Mouse (Mus musculus): Measurements from ENCODE around the gene Myo10. TPM values are rescaled to one million over a fixed set of nuclear protein-coding genes. Genes with fewer than 3 reads are reported as not detected.

Gene Myo10
- polyA plus RNA-seq, 1 experiment from 2014 or later = 5.9 TPM

DNA sequence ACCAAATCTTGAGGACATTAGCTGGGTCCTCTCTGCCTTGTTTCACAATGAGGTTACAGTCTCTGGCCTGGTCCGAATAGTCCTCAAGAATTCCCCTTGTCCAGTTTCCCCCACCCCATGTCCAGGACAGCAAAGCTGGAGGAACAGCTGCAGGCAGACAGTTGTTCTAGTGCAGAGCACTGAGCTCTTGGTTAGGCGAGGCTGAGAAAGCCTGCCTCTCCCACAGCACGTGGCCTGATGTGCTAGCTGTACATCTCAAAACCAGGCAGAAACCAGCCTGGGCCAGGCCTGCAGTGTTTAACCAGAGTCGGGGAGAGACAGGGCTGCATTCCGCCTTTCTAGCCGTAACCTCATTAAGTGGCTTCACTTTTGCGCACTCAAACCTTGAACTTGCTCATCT lies 4.7 kb downstream of the Myo10 start:
- 75% methylated on average over 7 of the region's 7 CpGs for WGBS (ENCODE audit: insufficient replicate concordance)
- Histone ChIP-seq H3K27me3 (ENCODE audit: insufficient read depth, low read length) (0 out of 2 replicates have a peak, but pooled peaks cover 2% of the 10 kb centered on the region), H3K9me3 (ENCODE audit: low read length) (no peaks in the 10 kb centered on the region), H3K4me2 (ENCODE audit: low read depth, low read length) (no peak overlapping the region), H3K4me1 (ENCODE audit: insufficient read depth) (peaks cover 11% of the 10 kb centered on the region), H3K36me3 (replicated peaks; ENCODE audit: insufficient read depth, low read length) (no peaks in the 10 kb centered on the region), H3K9ac (replicated peaks) (no peak overlapping the region), H3K4me3 (ENCODE audit: low read depth, low read length) (no peak overlapping the region), H3K27ac (ENCODE audit: low read depth) (no peak overlapping the region)
- no peak for DNase-seq
- TF ChIP-seq CTCF (IDR thresholded peaks at IDR 0.05; ENCODE audit: low read depth) = no peak
- TF ChIP-seq EP300 (IDR thresholded peaks at IDR 0.05; ENCODE audit: low read depth) = no peak
- ATAC-seq = no peak

DNA sequence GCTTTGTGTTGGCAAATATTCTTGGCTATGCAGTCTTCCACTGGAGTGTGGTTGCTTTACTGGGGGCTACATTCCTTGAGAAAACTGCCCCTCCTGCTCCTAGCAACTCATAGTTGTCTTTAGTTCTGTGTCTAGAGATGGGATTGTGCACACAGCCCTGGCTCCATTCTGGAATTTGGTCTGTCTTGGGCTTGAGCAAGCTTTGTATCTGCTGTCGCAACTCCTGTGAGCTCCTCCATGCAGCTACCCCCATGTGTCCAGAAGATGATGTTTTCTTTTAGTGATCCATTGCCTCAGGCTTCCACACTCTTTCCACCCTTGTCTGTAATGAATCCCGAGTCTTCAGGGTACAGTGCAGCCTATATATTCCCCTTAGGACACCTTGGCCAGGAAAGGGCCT lies 5.9 kb downstream of the Myo10 start:
- Histone ChIP-seq H3K4me3 (ENCODE audit: low read depth, low read length) (no peak overlapping the region), H3K4me2 (ENCODE audit: low read depth, low read length) (no peak overlapping the region), H3K9ac (replicated peaks) (no peak overlapping the region), H3K36me3 (replicated peaks; ENCODE audit: insufficient read depth, low read length) (no peaks in the 10 kb centered on the region), H3K9me3 (ENCODE audit: low read length) (no peaks in the 10 kb centered on the region), H3K4me1 (ENCODE audit: insufficient read depth) (peaks cover 22% of the 10 kb centered on the region), H3K27me3 (ENCODE audit: insufficient read depth, low read length) (no peaks in the 10 kb centered on the region), H3K27ac (ENCODE audit: low read depth) (no peak overlapping the region; the same call in 1 of the 2 replicates)
- TF ChIP-seq EP300 (IDR thresholded peaks at IDR 0.05; ENCODE audit: low read depth) = no peak
- no peak for TF ChIP-seq CTCF (IDR thresholded peaks at IDR 0.05; ENCODE audit: low read depth)
- DNase-seq (no peak), ATAC-seq (no peak)
- WGBS (ENCODE audit: insufficient replicate concordance) = 66% methylated on average over 2 of the region's 2 CpGs

DNA sequence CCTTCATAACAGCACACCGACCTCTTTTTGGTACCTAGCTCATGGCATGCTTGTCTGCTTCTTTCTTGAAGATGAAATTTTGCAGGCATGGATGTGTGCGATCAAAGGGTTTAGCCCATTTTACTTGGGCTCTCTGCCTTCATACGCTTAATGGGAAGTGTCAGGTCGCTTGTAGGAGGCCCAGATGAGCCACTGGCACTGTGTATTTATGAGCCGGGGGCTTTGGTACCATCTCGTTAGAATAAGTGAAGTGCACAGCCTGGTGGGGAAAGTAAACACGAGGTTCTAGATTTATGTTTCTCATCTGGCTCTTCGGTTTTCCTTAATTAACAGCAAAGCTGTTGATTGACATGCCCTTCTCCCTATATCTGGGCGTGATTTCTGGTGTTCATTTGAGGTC lies 8.4 kb downstream of the Myo10 start:
- Histone ChIP-seq H3K36me3 (replicated peaks; ENCODE audit: insufficient read depth, low read length) (no peaks in the 10 kb centered on the region), H3K4me1 (ENCODE audit: insufficient read depth) (peaks cover 31% of the 10 kb centered on the region), H3K9ac (replicated peaks) (no peak overlapping the region), H3K27ac (ENCODE audit: low read depth) (no peak overlapping the region), H3K4me2 (ENCODE audit: low read depth, low read length) (no peak overlapping the region), H3K27me3 (ENCODE audit: insufficient read depth, low read length) (no peaks in the 10 kb centered on the region), H3K4me3 (ENCODE audit: low read depth, low read length) (no peak overlapping the region), H3K9me3 (ENCODE audit: low read length) (no peaks in the 10 kb centered on the region)
- 72% methylated on average over 9 of the region's 9 CpGs for WGBS (ENCODE audit: insufficient replicate concordance)
- no peak for TF ChIP-seq CTCF (IDR thresholded peaks at IDR 0.05; ENCODE audit: low read depth)
- ATAC-seq (no peak), DNase-seq (no peak)

DNA sequence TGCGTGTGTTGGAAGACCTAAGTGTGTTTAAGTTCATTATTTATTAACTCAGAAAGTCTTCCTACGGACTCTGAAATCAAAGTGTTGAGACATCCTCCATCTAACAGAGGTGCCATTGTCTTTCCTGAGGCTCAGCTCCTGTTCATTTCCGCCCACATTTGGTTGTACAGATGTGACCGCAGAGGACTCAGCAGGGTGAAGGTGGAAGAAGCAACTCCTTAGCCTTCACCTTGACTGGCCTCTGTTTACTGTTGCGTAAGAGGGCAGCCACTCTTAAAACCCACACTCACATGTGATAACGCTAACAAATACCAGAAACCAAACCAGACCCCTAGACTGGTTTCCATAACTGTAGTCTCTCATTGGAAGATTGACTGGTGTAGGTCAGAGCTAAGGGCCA lies 9.0 kb downstream of the Myo10 start:
- no peak for TF ChIP-seq EP300 (IDR thresholded peaks at IDR 0.05; ENCODE audit: low read depth)
- no peak for TF ChIP-seq CTCF (IDR thresholded peaks at IDR 0.05; ENCODE audit: low read depth)
- 76% methylated on average over 6 of the region's 6 CpGs for WGBS (ENCODE audit: insufficient replicate concordance)
- no peaks in the 10 kb centered on the region for H3K9me3 ChIP-seq (ENCODE audit: low read length)
- no peak overlapping the region for H3K9ac ChIP-seq (replicated peaks)
- DNase-seq (no peak), ATAC-seq (no peak)
- peak overlapping the region; percentile 77 for H3K27ac ChIP-seq (ENCODE audit: low read depth)
- H3K4me2 ChIP-seq (ENCODE audit: low read depth, low read length) = no peak overlapping the region
- no peaks in the 10 kb centered on the region for H3K36me3 ChIP-seq (replicated peaks; ENCODE audit: insufficient read depth, low read length)
- H3K4me1 ChIP-seq (ENCODE audit: insufficient read depth) = peaks cover 31% of the 10 kb centered on the region
- no peaks in the 10 kb centered on the region for H3K27me3 ChIP-seq (ENCODE audit: insufficient read depth, low read length)
- H3K4me3 ChIP-seq (ENCODE audit: low read depth, low read length) = no peak overlapping the region

DNA sequence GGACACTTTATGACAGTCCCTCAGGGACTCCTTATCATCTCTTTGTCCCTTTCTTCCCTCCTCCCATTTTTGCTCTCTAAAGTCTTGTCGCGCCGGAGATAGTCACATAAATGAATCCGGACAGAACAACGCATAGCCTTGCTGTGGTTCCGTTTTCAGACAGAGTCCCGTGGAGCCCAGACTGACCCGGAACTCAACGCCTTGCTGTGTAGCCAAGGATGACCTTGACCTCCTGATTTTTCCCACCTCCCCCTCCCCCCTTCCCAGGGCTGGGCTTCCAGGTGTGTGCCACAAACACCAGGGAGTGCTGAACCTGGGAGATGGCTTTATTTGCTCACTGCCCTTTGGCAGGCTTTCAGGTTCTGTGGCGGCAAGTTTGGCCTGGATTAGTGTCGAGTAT lies 10.6 kb downstream of the Myo10 start:
- WGBS (ENCODE audit: insufficient replicate concordance) = 63% methylated on average over 11 of the region's 11 CpGs
- Histone ChIP-seq H3K9ac (replicated peaks) (no peak overlapping the region), H3K4me2 (ENCODE audit: low read depth, low read length) (peak overlapping the region; percentile 35)

DNA sequence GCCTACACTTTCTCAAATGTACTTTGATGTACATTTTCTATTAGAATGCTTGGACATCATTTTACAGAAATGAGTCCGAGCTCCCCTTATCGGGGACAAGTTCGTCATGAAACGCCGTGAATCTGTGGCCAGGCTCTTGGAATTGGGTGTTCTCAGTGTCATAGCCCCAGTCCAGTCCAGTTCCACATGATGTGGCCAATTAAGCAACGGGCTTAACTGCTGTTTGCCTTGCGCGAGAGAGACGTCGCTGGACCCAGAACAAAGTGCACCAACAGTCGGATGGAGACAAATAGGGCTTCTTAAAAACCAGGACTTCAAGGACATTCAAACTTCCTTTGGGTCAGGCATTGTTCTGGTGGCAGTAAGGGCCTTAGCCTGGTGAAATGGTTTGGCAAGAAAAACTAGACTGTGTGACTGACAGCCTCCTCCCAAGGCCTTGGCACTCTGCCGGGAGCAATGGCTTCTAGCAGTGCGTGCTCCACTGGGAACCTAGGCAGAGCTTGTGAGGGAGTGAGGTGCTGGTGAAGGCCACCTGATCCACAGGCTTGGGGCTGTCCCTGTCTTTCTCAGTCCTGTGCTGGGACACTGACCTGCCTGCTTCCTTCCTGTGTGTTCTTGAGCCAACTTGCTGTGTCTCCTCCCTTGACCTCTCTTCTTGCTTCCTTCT lies 11.5 kb downstream of the Myo10 start:
- Histone ChIP-seq H3K9me3 (ENCODE audit: low read length) (no peaks in the 10 kb centered on the region), H3K4me1 (ENCODE audit: insufficient read depth) (peaks cover 28% of the 10 kb centered on the region), H3K27me3 (ENCODE audit: insufficient read depth, low read length) (no peaks in the 10 kb centered on the region), H3K4me3 (ENCODE audit: low read depth, low read length) (no peak overlapping the region), H3K27ac (ENCODE audit: low read depth) (peak overlapping the region; percentile 77), H3K36me3 (replicated peaks; ENCODE audit: insufficient read depth, low read length) (no peaks in the 10 kb centered on the region), H3K4me2 (ENCODE audit: low read depth, low read length) (no peak overlapping the region), H3K9ac (replicated peaks) (no peak overlapping the region)
- 73% methylated on average over 13 of the region's 13 CpGs for WGBS (ENCODE audit: insufficient replicate concordance)
- ATAC-seq = peak; percentile 74
- TF ChIP-seq CTCF (IDR thresholded peaks at IDR 0.05; ENCODE audit: low read depth) (no peak), EP300 (IDR thresholded peaks at IDR 0.05; ENCODE audit: low read depth) (peak; percentile 19; the same call in 1 of the 2 replicates)
- peak; percentile 52 for DNase-seq

More for the DNA sequence above, 10.6 kb downstream of the Myo10 start:
- no peaks in the 10 kb centered on the region for H3K27me3 ChIP-seq (ENCODE audit: insufficient read depth, low read length)
- DNase-seq = peak; percentile 72
- no peaks in the 10 kb centered on the region for H3K36me3 ChIP-seq (replicated peaks; ENCODE audit: insufficient read depth, low read length)
- H3K9me3 ChIP-seq (ENCODE audit: low read length) = no peaks in the 10 kb centered on the region
- no peak for TF ChIP-seq CTCF (IDR thresholded peaks at IDR 0.05; ENCODE audit: low read depth)
- TF ChIP-seq EP300 (IDR thresholded peaks at IDR 0.05; ENCODE audit: low read depth) = no peak
- H3K27ac ChIP-seq (ENCODE audit: low read depth) = peak overlapping the region; percentile 77
- H3K4me1 ChIP-seq (ENCODE audit: insufficient read depth) = peaks cover 28% of the 10 kb centered on the region
- peak; percentile 80 for ATAC-seq
- H3K4me3 ChIP-seq (ENCODE audit: low read depth, low read length) = no peak overlapping the region
